Mouse (Mus musculus) B cell, adult 2 months (primary cell): ENCODE measurements around the gene Anln.
A peak's percentile ranks its signal among the peaks of the same experiment; 100 is the strongest.
"Not testable (repeated sequence)": the region's sequence is repeated elsewhere in the genome, so short reads cannot be mapped to it uniquely, and the experiment has no call there.

Experiments
- DNase-seq, 2 experiments: peaks; one replicate each; pipeline ENCODE4 v3.0.0; 2022

Anln gene

GRCm38 (mm10) chr9:22389021-22389476 is at the start of gene Anln:
Gene Anln (minus strand): TSS chr9:22389188.
- peak; percentile 93 to 94 for DNase-seq

GRCm38 (mm10) chr9:22434101-22434500 is 45.1 kb upstream of the Anln start:
- DNase-seq, result no peak

- no peak for DNase-seq
Observed at GRCm38 (mm10) chr9:22433221-22433620, 44.2 kb upstream of the Anln start.

- peak; percentile 34 to 38 for DNase-seq
Observed at GRCm38 (mm10) chr9:22430315-22430840, 41.4 kb upstream of the Anln start.

- DNase-seq, result peak; percentile 34 to 41
Observed at GRCm38 (mm10) chr9:22429533-22430241, 40.7 kb upstream of the Anln start.

GRCm38 (mm10) chr9:22428666-22429410 is 39.9 kb upstream of the Anln start:
- no peak for DNase-seq

- DNase-seq, result no peak
Observed at GRCm38 (mm10) chr9:22428028-22428665, 39.2 kb upstream of the Anln start.

- DNase-seq, result no peak
Observed at GRCm38 (mm10) chr9:22424719-22425118, 35.7 kb upstream of the Anln start.

GRCm38 (mm10) chr9:22424196-22424595 is 35.2 kb upstream of the Anln start:
- DNase-seq, result no peak

- no peak for DNase-seq
Observed at GRCm38 (mm10) chr9:22423507-22423906, 34.5 kb upstream of the Anln start.

GRCm38 (mm10) chr9:22422559-22422958 is 33.6 kb upstream of the Anln start:
- DNase-seq, result no peak

- no peak for DNase-seq
Observed at GRCm38 (mm10) chr9:22420491-22420890, 31.5 kb upstream of the Anln start.

- DNase-seq, result no peak
Observed at GRCm38 (mm10) chr9:22419877-22420276, 30.9 kb upstream of the Anln start.

- no peak for DNase-seq
Observed at GRCm38 (mm10) chr9:22417547-22417946, 28.6 kb upstream of the Anln start.

- no peak for DNase-seq
Observed at GRCm38 (mm10) chr9:22416187-22416586, 27.2 kb upstream of the Anln start.

GRCm38 (mm10) chr9:22411002-22411857 is 22.2 kb upstream of the Anln start, which contains the start of gene 9530077C05Rik:
Gene 9530077C05Rik (plus strand): TSS chr9:22411513.
- peak; percentile 92 to 93 for DNase-seq

GRCm38 (mm10) chr9:22409501-22409900 is 20.5 kb upstream of the Anln start:
- no peak for DNase-seq

GRCm38 (mm10) chr9:22408344-22408743 is 19.4 kb upstream of the Anln start:
- not testable (repeated sequence) for DNase-seq

- DNase-seq, result not testable (repeated sequence)
Observed at GRCm38 (mm10) chr9:22407633-22408032, 18.6 kb upstream of the Anln start.

GRCm38 (mm10) chr9:22405414-22405813 is 16.4 kb upstream of the Anln start:
- DNase-seq, result no peak

- DNase-seq, result not testable (repeated sequence)
Observed at GRCm38 (mm10) chr9:22403501-22403900, 14.5 kb upstream of the Anln start.

GRCm38 (mm10) chr9:22402976-22403375 is 14.0 kb upstream of the Anln start:
- DNase-seq, result no peak
